Mouse (Mus musculus) limb, embryonic 12.5 days (tissue): ENCODE results near the gene Mapre3. TPM values are rescaled to one million over a fixed set of nuclear protein-coding genes. Genes with fewer than 3 reads are reported as not detected.
"Not testable (repeated sequence)": the region's sequence is repeated elsewhere in the genome, so short reads cannot be mapped to it uniquely, and the experiment has no call there.

Experiments
- ATAC-seq: fragments of 200-750 bp; cut with Nextera tagmentation; 2 replicates; pipeline ENCODE4 v1.8.0; 2017; ENCODE audit warnings: low read depth, moderate TSS enrichment; ENCODE audit not compliant: insufficient number of reproducible peaks, insufficient read depth, low FRiP score, low TSS enrichment
- H3K27ac ChIP-seq: fragments of 300-500 bp; sonication (generic); 2 replicates; pipeline ENCODE4 v1.5.1; 2016; ENCODE audit warnings: mild to moderate bottlenecking, moderate library complexity
- H3K27me3 ChIP-seq: fragments of 300-500 bp; sonication (generic); 2 replicates; pipeline ENCODE4 v1.6.1; 2016; ENCODE audit warnings: mild to moderate bottlenecking, moderate library complexity
- H3K36me3 ChIP-seq: fragments of 300-500 bp; sonication (generic); 2 replicates; pipeline ENCODE4 v1.6.1; 2016; ENCODE audit warnings: mild to moderate bottlenecking, moderate library complexity
- H3K4me1 ChIP-seq: fragments of 300-500 bp; sonication (generic); replicated peaks from 2 replicates; pipeline ENCODE4 v1.6.1; 2016
- H3K4me2 ChIP-seq: fragments of 300-500 bp; sonication (generic); 2 replicates; pipeline ENCODE4 v1.6.1; 2016; ENCODE audit warnings: mild to moderate bottlenecking, moderate library complexity
- H3K4me3 ChIP-seq: fragments of 300-500 bp; sonication (generic); replicated peaks from 2 replicates; pipeline ENCODE4 v1.5.1; 2016; ENCODE audit warnings: mild to moderate bottlenecking
- H3K9ac ChIP-seq: fragments of 300-500 bp; sonication (generic); replicated peaks from 2 replicates; pipeline ENCODE4 v1.6.1; 2016; ENCODE audit warnings: mild to moderate bottlenecking, moderate library complexity
- H3K9me3 ChIP-seq: fragments of 300-500 bp; sonication (generic); 2 replicates; pipeline ENCODE4 v1.6.1; 2016; ENCODE audit warnings: mild to moderate bottlenecking, moderate library complexity
- WGBS: fragments of 180-500 bp; shearing (Covaris S2); methylation state at CpG from one replicate; pipeline ENCODE4 v1.1.7; 2016; 5-methylcytosine and 5-hydroxymethylcytosine counted together
- polyA plus RNA-seq: library from polyadenylated mRNA; unstranded; fragments of >200 nt; fragmentation: Nextera tagmentation; extraction: Ambion mirVana; gene quantifications from 2 replicates; pipeline ENCODE4 v1.2.1, GENCODE M21; 2016

Mapre3 gene
- polyA plus RNA-seq, 1 experiment from 2014 or later = 28.4 TPM

- H3K4me1 ChIP-seq = peaks cover 14% of the 10 kb centered on the region
- H3K27ac ChIP-seq = no peak overlapping the region
Observed at GRCm38 (mm10) chr5:30866871-30867270, 52.4 kb downstream of the Mapre3 start.

GRCm38 (mm10) chr5:30867712-30868111 is 53.3 kb downstream of the Mapre3 start, which contains the start of gene Tmem214:
Gene Tmem214, plus strand, starts transcription at chr5:30868012.
- H3K9me3 ChIP-seq = no peaks in the 10 kb centered on the region
- no peak for ATAC-seq
- H3K27me3 ChIP-seq = no peaks in the 10 kb centered on the region
- 88% methylated on average over 3 of the region's 3 CpGs for WGBS
- peaks cover 47% of the 10 kb centered on the region for H3K36me3 ChIP-seq
- no peak within 1 kb of the TSS for H3K9ac ChIP-seq
- H3K4me1 ChIP-seq = peaks cover 14% of the 10 kb centered on the region
- H3K4me2 ChIP-seq = peak within 1 kb of the TSS; percentile 81
- H3K4me3 ChIP-seq = no peak within 1 kb of the TSS
- H3K27ac ChIP-seq = peak within 1 kb of the TSS; percentile 84

More at GRCm38 (mm10) chr5:30866871-30867270, 52.4 kb downstream of the Mapre3 start:
- H3K36me3 ChIP-seq = peaks cover 41% of the 10 kb centered on the region
- no peak overlapping the region for H3K4me3 ChIP-seq
- ATAC-seq = no peak
- no peak overlapping the region for H3K9ac ChIP-seq
- 94% methylated on average over 3 of the region's 3 CpGs for WGBS
- H3K4me2 ChIP-seq = no peak overlapping the region
- no peaks in the 10 kb centered on the region for H3K27me3 ChIP-seq
- H3K9me3 ChIP-seq = no peaks in the 10 kb centered on the region

GRCm38 (mm10) chr5:30868981-30869380 is 54.5 kb downstream of the Mapre3 start:
- Histone ChIP-seq H3K4me1 (peaks cover 14% of the 10 kb centered on the region), H3K9me3 (no peaks in the 10 kb centered on the region), H3K4me2 (peak overlapping the region; percentile 81), H3K36me3 (peaks cover 58% of the 10 kb centered on the region), H3K4me3 (peak overlapping the region; percentile 86), H3K27ac (peak overlapping the region; percentile 84), H3K27me3 (no peaks in the 10 kb centered on the region), H3K9ac (peak overlapping the region; percentile 87)
- ATAC-seq = no peak
- 10% methylated on average over 9 of the region's 9 CpGs for WGBS

- peak; percentile 90 for ATAC-seq
- H3K4me3 ChIP-seq = peak overlapping the region; percentile 86
- no peaks in the 10 kb centered on the region for H3K9me3 ChIP-seq
- H3K4me2 ChIP-seq = peak overlapping the region; percentile 81
- peaks cover 14% of the 10 kb centered on the region for H3K4me1 ChIP-seq
- peak overlapping the region; percentile 87 for H3K9ac ChIP-seq
- H3K36me3 ChIP-seq = peaks cover 59% of the 10 kb centered on the region
- WGBS = under 1% methylated on average over 55 of the region's 63 CpGs
- no peaks in the 10 kb centered on the region for H3K27me3 ChIP-seq
- peak overlapping the region; percentile 84 for H3K27ac ChIP-seq
Observed at GRCm38 (mm10) chr5:30869405-30870130, 55.1 kb downstream of the Mapre3 start.

GRCm38 (mm10) chr5:30870131-30870406 is 55.6 kb downstream of the Mapre3 start:
- peak overlapping the region; percentile 84 for H3K27ac ChIP-seq
- peak overlapping the region; percentile 87 for H3K9ac ChIP-seq
- peaks cover 14% of the 10 kb centered on the region for H3K4me1 ChIP-seq
- 22% methylated on average over 2 of the region's 2 CpGs for WGBS
- H3K4me2 ChIP-seq = peak overlapping the region; percentile 81
- ATAC-seq = no peak
- H3K4me3 ChIP-seq = peak overlapping the region; percentile 86
- peaks cover 59% of the 10 kb centered on the region for H3K36me3 ChIP-seq
- no peaks in the 10 kb centered on the region for H3K27me3 ChIP-seq
- H3K9me3 ChIP-seq = no peaks in the 10 kb centered on the region

- 95% methylated on average over 9 of the region's 9 CpGs for WGBS
- H3K27ac ChIP-seq = no peak overlapping the region
- no peak overlapping the region for H3K4me3 ChIP-seq
- H3K4me1 ChIP-seq = peaks cover 22% of the 10 kb centered on the region
- no peak for ATAC-seq
- peaks cover 71% of the 10 kb centered on the region for H3K36me3 ChIP-seq
- no peak overlapping the region; the same call in 1 of the 2 replicates for H3K9ac ChIP-seq
- H3K27me3 ChIP-seq = no peaks in the 10 kb centered on the region
- H3K9me3 ChIP-seq = no peaks in the 10 kb centered on the region
- H3K4me2 ChIP-seq = no peak overlapping the region
Observed at GRCm38 (mm10) chr5:30872574-30872973, 58.1 kb downstream of the Mapre3 start.

GRCm38 (mm10) chr5:30874365-30874764 is 59.9 kb downstream of the Mapre3 start:
- no peak overlapping the region for H3K4me3 ChIP-seq
- no peak overlapping the region for H3K9ac ChIP-seq
- H3K9me3 ChIP-seq = no peaks in the 10 kb centered on the region
- peaks cover 32% of the 10 kb centered on the region for H3K4me1 ChIP-seq
- no peak overlapping the region for H3K4me2 ChIP-seq
- H3K36me3 ChIP-seq = peaks cover 77% of the 10 kb centered on the region
- H3K27ac ChIP-seq = no peak overlapping the region
- no peaks in the 10 kb centered on the region for H3K27me3 ChIP-seq
- WGBS = 91% methylated on average over 7 of the region's 7 CpGs
- ATAC-seq = no peak

- no peak overlapping the region for H3K9ac ChIP-seq
- no peaks in the 10 kb centered on the region for H3K27me3 ChIP-seq
- H3K27ac ChIP-seq = peak overlapping the region; percentile 66
- 18% methylated on average over 6 of the region's 6 CpGs for WGBS
- no peak overlapping the region for H3K4me3 ChIP-seq
- H3K4me1 ChIP-seq = peaks cover 23% of the 10 kb centered on the region
- 0 out of 2 replicates have a peak, but pooled peaks have one; percentile 15 for ATAC-seq
- H3K9me3 ChIP-seq = no peaks in the 10 kb centered on the region
- H3K36me3 ChIP-seq = peaks cover 45% of the 10 kb centered on the region
- peak overlapping the region; percentile 13; the same call in 1 of the 2 replicates for H3K4me2 ChIP-seq
Observed at GRCm38 (mm10) chr5:30878616-30879015, 64.2 kb downstream of the Mapre3 start.

- Histone ChIP-seq H3K4me1 (peaks cover 23% of the 10 kb centered on the region), H3K27me3 (no peaks in the 10 kb centered on the region), H3K36me3 (peaks cover 37% of the 10 kb centered on the region), H3K27ac (peak overlapping the region; percentile 66; the same call in 1 of the 2 replicates), H3K4me3 (no peak overlapping the region), H3K9me3 (no peaks in the 10 kb centered on the region), H3K9ac (no peak overlapping the region), H3K4me2 (no peak overlapping the region)
- ATAC-seq = no peak
- 74% methylated on average over 5 of the region's 5 CpGs for WGBS
Observed at GRCm38 (mm10) chr5:30879347-30879943, 65.0 kb downstream of the Mapre3 start.

GRCm38 (mm10) chr5:30881839-30882238 is 67.4 kb downstream of the Mapre3 start:
- not testable (repeated sequence) for H3K4me2 ChIP-seq, H3K27me3 ChIP-seq, H3K9me3 ChIP-seq, H3K9ac ChIP-seq, H3K27ac ChIP-seq, H3K4me3 ChIP-seq, ATAC-seq
- Histone ChIP-seq H3K36me3 (peaks cover 13% of the 10 kb centered on the region), H3K4me1 (peaks cover 22% of the 10 kb centered on the region)
- 79% methylated on average over 4 of the region's 4 CpGs for WGBS

- Histone ChIP-seq H3K4me2 (peak overlapping the region; percentile 68; the same call in 1 of the 2 replicates), H3K4me3 (no peak overlapping the region), H3K36me3 (peaks cover 8% of the 10 kb centered on the region), H3K27me3 (no peaks in the 10 kb centered on the region), H3K9me3 (no peaks in the 10 kb centered on the region), H3K9ac (no peak overlapping the region), H3K4me1 (peaks cover 21% of the 10 kb centered on the region), H3K27ac (no peak overlapping the region)
- no peak for ATAC-seq
- WGBS = 65% methylated on average over 4 of the region's 4 CpGs
Observed at GRCm38 (mm10) chr5:30886209-30886608, 71.8 kb downstream of the Mapre3 start.
